Mouse (Mus musculus) hindbrain, embryonic 16.5 days (tissue): ENCODE data around the gene Ccdc155. TPM values are rescaled to one million over a fixed set of nuclear protein-coding genes. Genes with fewer than 3 reads are reported as not detected.

Experiments used
- ATAC-seq: fragments of 200-750 bp; cut with Nextera tagmentation; 2 replicates; pipeline ENCODE4 v1.8.0; 2017; ENCODE audit warnings: moderate TSS enrichment, moderate library complexity
- H3K27ac ChIP-seq: fragments of 300-500 bp; sonication (generic); 2 replicates; pipeline ENCODE4 v1.5.1; 2014; ENCODE audit warnings: low read depth, mild to moderate bottlenecking, control low read depth, low read length, moderate library complexity
- H3K27me3 ChIP-seq: fragments of 300-500 bp; sonication (generic); replicated peaks from 2 replicates; pipeline ENCODE4 v1.6.1; 2014; ENCODE audit warnings: low read length; ENCODE audit not compliant: control insufficient read depth, insufficient read depth
- H3K36me3 ChIP-seq: fragments of 300-500 bp; sonication (generic); 2 replicates; pipeline ENCODE4 v1.6.1; 2014; ENCODE audit warnings: mild to moderate bottlenecking, low read length, moderate library complexity, mixed read lengths; ENCODE audit not compliant: control insufficient read depth, insufficient read depth
- H3K4me1 ChIP-seq: fragments of 300-500 bp; sonication (generic); 2 replicates; pipeline ENCODE4 v1.6.1; 2014; ENCODE audit warnings: low read depth, low read length; ENCODE audit not compliant: control insufficient read depth, insufficient read depth
- H3K4me2 ChIP-seq: fragments of 300-500 bp; sonication (generic); 2 replicates; pipeline ENCODE4 v1.6.1; 2014; ENCODE audit warnings: mild to moderate bottlenecking, low read length, control low read depth, moderate library complexity
- H3K4me3 ChIP-seq: fragments of 300-500 bp; sonication (generic); 2 replicates; pipeline ENCODE4 v1.5.1; 2014; ENCODE audit warnings: mild to moderate bottlenecking, low read length, control low read depth, moderate library complexity
- H3K9ac ChIP-seq: fragments of 300-500 bp; sonication (generic); 2 replicates; pipeline ENCODE4 v1.6.1; 2014; ENCODE audit warnings: low read depth, mild to moderate bottlenecking, control low read depth, low read length, moderate library complexity
- H3K9me3 ChIP-seq: fragments of 300-500 bp; sonication (generic); 2 replicates; pipeline ENCODE4 v1.6.1; 2014; ENCODE audit warnings: mild to moderate bottlenecking, low read length, moderate library complexity; ENCODE audit not compliant: control insufficient read depth
- WGBS: fragments of 180-500 bp; shearing (Covaris S2); extraction: QIAGEN DNeasy Blood & Tissue Kit; methylation state at CpG from one replicate; pipeline ENCODE4 v1.1.7; 2014; 5-methylcytosine and 5-hydroxymethylcytosine counted together
- polyA plus RNA-seq: library from polyadenylated mRNA; unstranded; fragments of >200 nt; fragmentation: Nextera tagmentation; extraction: Ambion mirVana; gene quantifications from 2 replicates; pipeline ENCODE4 v1.2.1, GENCODE M21; 2015

The Ccdc155 gene
- polyA plus RNA-seq, 1 experiment from 2014 or later = 0.54 TPM

- WGBS = 63% methylated on average over 15 of the region's 17 CpGs
- no peaks in the 10 kb centered on the region for H3K36me3 ChIP-seq
- H3K4me2 ChIP-seq = no peak overlapping the region
- H3K4me3 ChIP-seq = no peak overlapping the region
- H3K9me3 ChIP-seq = no peaks in the 10 kb centered on the region
- ATAC-seq = no peak
- H3K27me3 ChIP-seq = peaks cover 4% of the 10 kb centered on the region; the same call in 1 of the 2 replicates
- no peak overlapping the region for H3K27ac ChIP-seq
- peaks cover 2% of the 10 kb centered on the region; the same call in 1 of the 2 replicates for H3K4me1 ChIP-seq
- H3K9ac ChIP-seq = no peak overlapping the region
These were observed 10.6 kb downstream of the Ccdc155 start for GRCm38 (mm10) chr7:45193871-45194785.

- WGBS = 61% methylated on average over 5 of the region's 5 CpGs
- Histone ChIP-seq H3K4me3 (no peak overlapping the region), H3K9me3 (no peaks in the 10 kb centered on the region), H3K4me1 (peaks cover 2% of the 10 kb centered on the region; the same call in 1 of the 2 replicates), H3K4me2 (no peak overlapping the region), H3K36me3 (no peaks in the 10 kb centered on the region), H3K27ac (no peak overlapping the region), H3K27me3 (peaks cover 4% of the 10 kb centered on the region; the same call in 1 of the 2 replicates), H3K9ac (no peak overlapping the region)
- ATAC-seq = no peak
These were observed 11.3 kb downstream of the Ccdc155 start for GRCm38 (mm10) chr7:45193406-45193805.

GRCm38 (mm10) chr7:45192585-45193310 is 11.9 kb downstream of the Ccdc155 start:
- H3K4me3 ChIP-seq = no peak overlapping the region
- H3K27ac ChIP-seq = no peak overlapping the region
- no peaks in the 10 kb centered on the region; the same call in 1 of the 2 replicates for H3K4me1 ChIP-seq
- H3K4me2 ChIP-seq = no peak overlapping the region
- 85% methylated on average over 7 of the region's 7 CpGs for WGBS
- no peak overlapping the region for H3K9ac ChIP-seq
- H3K36me3 ChIP-seq = no peaks in the 10 kb centered on the region
- no peaks in the 10 kb centered on the region for H3K9me3 ChIP-seq
- peaks cover 4% of the 10 kb centered on the region; the same call in 1 of the 2 replicates for H3K27me3 ChIP-seq
- ATAC-seq = no peak

GRCm38 (mm10) chr7:45191803-45192363 is 12.8 kb downstream of the Ccdc155 start:
- no peak overlapping the region; the same call in 1 of the 2 replicates for H3K27ac ChIP-seq
- WGBS = 22% methylated on average over 8 of the region's 8 CpGs
- no peak overlapping the region for H3K9ac ChIP-seq
- no peaks in the 10 kb centered on the region for H3K36me3 ChIP-seq
- peaks cover 4% of the 10 kb centered on the region; the same call in 1 of the 2 replicates for H3K27me3 ChIP-seq
- no peaks in the 10 kb centered on the region for H3K9me3 ChIP-seq
- H3K4me2 ChIP-seq = no peak overlapping the region
- ATAC-seq = peak; percentile 44; the same call in 1 of the 2 replicates
- H3K4me3 ChIP-seq = no peak overlapping the region
- H3K4me1 ChIP-seq = no peaks in the 10 kb centered on the region; the same call in 1 of the 2 replicates

- Histone ChIP-seq H3K27ac (no peak overlapping the region), H3K4me3 (no peak overlapping the region), H3K9ac (no peak overlapping the region), H3K36me3 (no peaks in the 10 kb centered on the region), H3K27me3 (peaks cover 4% of the 10 kb centered on the region; the same call in 1 of the 2 replicates), H3K9me3 (no peaks in the 10 kb centered on the region), H3K4me1 (no peaks in the 10 kb centered on the region; the same call in 1 of the 2 replicates), H3K4me2 (no peak overlapping the region)
- WGBS = 91% methylated on average over 2 of the region's 2 CpGs
- ATAC-seq = no peak
These were observed 13.5 kb downstream of the Ccdc155 start for GRCm38 (mm10) chr7:45191161-45191560.

- no peak for ATAC-seq
- 90% methylated on average over 6 of the region's 6 CpGs for WGBS
- peaks cover 8% of the 10 kb centered on the region for H3K27me3 ChIP-seq
These were observed 14.5 kb downstream of the Ccdc155 start for GRCm38 (mm10) chr7:45190186-45190585.

GRCm38 (mm10) chr7:45189600-45189999 is 15.1 kb downstream of the Ccdc155 start:
- no peak for ATAC-seq
- Histone ChIP-seq H3K36me3 (no peaks in the 10 kb centered on the region), H3K4me3 (no peak overlapping the region), H3K9me3 (no peaks in the 10 kb centered on the region), H3K4me2 (no peak overlapping the region), H3K27ac (no peak overlapping the region), H3K4me1 (no peaks in the 10 kb centered on the region; the same call in 1 of the 2 replicates), H3K27me3 (peaks cover 11% of the 10 kb centered on the region), H3K9ac (0 out of 2 replicates have a peak overlapping the region, but pooled peaks have one; percentile 13)
- 66% methylated on average over 15 of the region's 16 CpGs for WGBS

More at GRCm38 (mm10) chr7:45190186-45190585, 14.5 kb downstream of the Ccdc155 start:
- no peaks in the 10 kb centered on the region for H3K9me3 ChIP-seq
- H3K4me3 ChIP-seq = no peak overlapping the region
- H3K9ac ChIP-seq = no peak overlapping the region
- no peaks in the 10 kb centered on the region for H3K36me3 ChIP-seq
- no peak overlapping the region for H3K4me2 ChIP-seq
- no peaks in the 10 kb centered on the region; the same call in 1 of the 2 replicates for H3K4me1 ChIP-seq
- H3K27ac ChIP-seq = no peak overlapping the region

- Histone ChIP-seq H3K4me3 (no peak overlapping the region), H3K9me3 (no peaks in the 10 kb centered on the region), H3K4me2 (no peak overlapping the region), H3K36me3 (no peaks in the 10 kb centered on the region), H3K4me1 (peaks cover 13% of the 10 kb centered on the region), H3K27ac (no peak overlapping the region), H3K9ac (no peak overlapping the region), H3K27me3 (peaks cover 41% of the 10 kb centered on the region)
- 65% methylated on average over 7 of the region's 7 CpGs for WGBS
- no peak for ATAC-seq
These were observed 18.8 kb downstream of the Ccdc155 start for GRCm38 (mm10) chr7:45185921-45186320.
